Mouse (Mus musculus): ENCODE measurements at regions not wholly inside any gene's neighbourhood (a gene's known extent, or its start where the extent isn't known, plus 50 kb on each side); places are given as distances from the start of the nearest gene placed in this dataset.

DNA sequence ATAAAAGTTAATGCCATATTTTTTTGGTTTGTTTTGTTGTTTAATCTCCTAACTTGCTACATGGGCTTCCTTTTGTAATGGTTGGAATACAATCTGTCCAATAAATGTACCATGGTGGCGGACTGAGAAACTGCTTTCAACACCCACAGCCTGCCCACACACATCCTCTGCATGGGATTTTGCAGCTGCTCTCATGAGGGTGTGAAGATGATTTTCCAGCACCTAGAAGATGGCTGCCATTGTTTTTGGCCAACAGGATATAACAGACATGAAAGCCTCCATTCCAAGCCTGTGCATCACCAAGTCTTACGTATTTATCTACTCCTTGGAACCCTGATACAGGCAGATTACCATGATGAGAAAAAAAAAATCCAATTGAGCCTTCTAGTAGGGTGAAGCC, 310.4 kb downstream of the Cog6 start:
- in situ Hi-C loops (cut with MboI): no loop called here

- in situ Hi-C loops (cut with MboI): no loop called here
Measured at GRCm38 (mm10) chr3:52703751-52704150, 313.3 kb downstream of the Cog6 start.

DNA sequence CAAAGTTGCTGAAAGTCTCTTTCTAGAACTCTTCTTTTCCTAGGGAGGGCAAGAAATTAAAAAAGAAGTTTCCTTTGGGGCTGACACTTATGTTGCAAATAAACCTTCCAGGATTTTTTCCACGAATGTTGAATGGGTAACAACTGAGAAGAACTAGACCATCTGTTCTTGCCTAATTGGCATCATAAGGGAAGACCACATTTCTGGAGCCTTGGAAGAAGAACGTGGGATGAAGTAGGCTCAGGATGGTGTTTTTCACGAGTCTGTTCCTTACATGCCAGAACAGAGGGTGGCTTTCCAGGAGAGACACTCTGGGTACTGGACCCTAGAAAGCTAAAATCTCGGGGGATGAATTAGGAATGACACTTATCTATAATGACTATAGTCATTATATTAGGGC, 314.1 kb downstream of the Cog6 start:
- in situ Hi-C loops (cut with MboI): no loop called here

- in situ Hi-C loops (cut with MboI): no loop called here
Measured at GRCm38 (mm10) chr3:52701601-52702000, 315.4 kb downstream of the Cog6 start.

GRCm38 (mm10) chr3:52693813-52694212, 323.2 kb downstream of the Cog6 start:
- in situ Hi-C loops (cut with MboI): no loop called here

GRCm38 (mm10) chr3:52685434-52686181, 331.4 kb downstream of the Cog6 start:
- in situ Hi-C loops (cut with MboI): no loop called here

DNA sequence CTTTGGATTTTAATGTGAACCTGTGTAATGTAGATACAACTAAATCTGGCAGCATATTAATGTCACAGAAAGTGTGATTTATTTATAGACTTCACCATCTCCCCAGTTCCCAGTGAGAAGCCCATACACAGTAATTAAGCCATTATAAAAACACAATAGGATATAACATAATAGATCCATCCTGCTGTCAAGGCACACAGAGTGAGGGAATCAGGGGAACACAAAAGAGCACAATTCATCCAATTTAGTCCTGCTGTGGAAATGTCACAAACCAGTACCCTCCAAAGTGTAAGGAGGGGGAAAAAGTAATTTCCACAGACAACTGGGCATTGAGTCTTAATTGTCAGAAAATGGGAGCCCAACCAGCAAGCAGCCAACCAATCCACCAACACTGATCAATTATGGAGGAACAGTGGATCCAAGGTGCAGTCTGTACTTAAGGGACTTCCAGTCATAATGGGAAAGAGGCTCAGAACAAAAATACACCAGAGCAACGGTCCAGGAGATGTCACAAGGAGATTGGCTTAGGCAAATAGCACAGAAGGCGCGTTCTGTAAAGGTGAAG, 336.1 kb downstream of the Cog6 start:
- in situ Hi-C loops (cut with MboI): no loop called here

GRCm38 (mm10) chr3:52676886-52677670, 340.0 kb downstream of the Cog6 start:
- in situ Hi-C loops (cut with MboI): no loop called here

GRCm38 (mm10) chr3:52670628-52671028, 346.4 kb downstream of the Cog6 start:
- in situ Hi-C loops (cut with MboI): no loop called here

- in situ Hi-C loops (cut with MboI): no loop called here
Measured at GRCm38 (mm10) chr3:52663161-52663602, 353.9 kb downstream of the Cog6 start.

DNA sequence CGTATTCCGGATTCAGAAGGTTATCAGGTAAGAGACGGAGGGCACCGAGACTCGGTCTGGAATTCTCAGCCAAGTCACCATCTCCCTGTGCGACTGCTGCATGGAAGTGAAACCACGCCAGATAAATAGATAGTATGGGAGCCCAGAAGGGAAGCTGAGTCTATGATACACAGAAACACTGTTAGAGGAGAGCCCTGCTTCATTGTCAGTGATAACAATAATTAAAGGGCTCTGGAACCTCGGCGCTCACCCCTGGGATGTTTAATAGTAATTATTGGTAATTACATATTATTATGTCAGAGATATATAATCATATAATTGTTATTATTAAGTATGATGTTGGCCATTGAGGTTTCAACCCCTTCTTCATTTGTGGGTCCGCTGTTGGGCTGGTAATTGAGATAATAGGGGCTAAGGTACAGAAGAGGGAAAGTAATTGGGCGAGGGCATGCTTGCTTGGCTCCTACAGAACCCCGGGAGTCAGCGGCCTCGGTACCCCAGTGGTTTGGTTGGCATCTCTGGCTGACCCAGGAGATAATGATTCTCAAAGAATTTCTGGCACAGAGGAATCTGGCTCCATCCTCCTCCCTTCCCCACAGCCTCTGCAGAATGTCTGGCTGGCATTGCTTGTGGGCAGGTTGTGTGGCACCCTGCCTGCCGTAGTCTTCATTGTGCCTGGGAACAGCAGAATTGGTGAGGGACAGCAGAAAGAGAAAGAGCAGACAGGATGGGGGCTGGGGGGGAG, 354.7 kb downstream of the Cog6 start:
- in situ Hi-C loops (cut with MboI): no loop called here

- in situ Hi-C loops (cut with MboI): no loop called here
Measured at GRCm38 (mm10) chr3:52653006-52653405, 364.0 kb downstream of the Cog6 start.

DNA sequence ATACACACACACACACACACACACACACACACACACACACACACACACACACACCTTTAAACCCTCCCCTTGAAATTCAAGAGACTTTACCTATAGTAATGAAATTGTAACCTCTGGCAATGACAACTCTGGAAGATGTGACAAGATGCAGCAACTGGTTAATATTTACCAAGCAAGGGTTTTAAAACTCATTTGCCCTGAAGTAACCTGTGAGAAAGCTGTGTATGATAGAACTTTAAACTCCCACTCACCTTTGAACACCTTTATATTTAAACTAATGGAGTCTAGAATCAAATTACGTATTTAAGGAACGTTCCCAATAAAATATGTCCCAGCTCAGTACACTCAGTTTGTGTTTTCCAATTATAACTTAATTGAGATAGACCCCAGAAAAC, 364.6 kb downstream of the Cog6 start:
- in situ Hi-C loops (cut with MboI): no loop called here

- in situ Hi-C loops (cut with MboI): no loop called here
Measured at GRCm38 (mm10) chr3:52651862-52652475, 365.1 kb downstream of the Cog6 start.

DNA sequence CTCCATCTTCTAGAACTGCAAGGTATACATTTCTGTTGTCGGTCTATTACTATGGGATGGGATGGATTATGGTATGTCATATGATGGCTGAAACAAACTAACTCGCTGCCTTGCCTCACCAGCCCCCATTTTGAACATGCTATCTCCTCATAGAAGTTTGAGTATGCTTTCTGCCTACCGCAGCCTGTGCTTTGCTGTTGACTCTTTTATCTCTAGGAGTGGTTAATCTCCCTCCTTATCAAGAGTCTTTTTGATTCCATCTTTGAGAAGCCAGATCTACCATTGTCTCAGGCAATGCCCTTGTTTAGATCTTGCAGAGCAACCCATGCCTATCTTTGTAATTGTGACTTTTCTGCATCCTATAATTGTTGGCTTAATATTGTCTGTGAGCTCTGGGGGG, 367.0 kb downstream of the Cog6 start:
- in situ Hi-C loops (cut with MboI): no loop called here

- in situ Hi-C loops (cut with MboI): no loop called here
Measured at GRCm38 (mm10) chr3:52648836-52649500, 368.1 kb downstream of the Cog6 start.

DNA sequence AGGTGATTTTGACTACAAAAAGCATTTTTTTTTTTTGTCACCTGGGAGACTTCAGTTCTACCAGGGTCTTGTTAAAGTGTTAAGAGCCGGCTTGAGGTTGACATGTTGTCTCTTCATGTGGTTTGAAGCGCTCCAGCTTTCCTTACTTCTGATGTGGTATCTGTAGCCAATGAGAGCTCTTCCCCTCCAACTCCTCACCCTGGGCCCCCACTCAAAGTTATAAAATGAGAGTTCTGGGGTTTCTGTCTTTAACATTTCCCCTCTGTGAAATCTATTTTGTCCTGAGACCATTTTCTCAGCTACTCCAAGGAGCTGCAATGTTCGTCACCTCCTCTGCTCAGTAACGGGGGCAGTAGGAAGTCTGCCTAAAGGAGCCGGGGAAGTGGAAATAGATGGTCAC, 369.1 kb downstream of the Cog6 start:
- in situ Hi-C loops (cut with MboI): no loop called here

- in situ Hi-C loops (cut with MboI): no loop called here
Measured at GRCm38 (mm10) chr3:52647161-52647692, 369.8 kb downstream of the Cog6 start.

DNA sequence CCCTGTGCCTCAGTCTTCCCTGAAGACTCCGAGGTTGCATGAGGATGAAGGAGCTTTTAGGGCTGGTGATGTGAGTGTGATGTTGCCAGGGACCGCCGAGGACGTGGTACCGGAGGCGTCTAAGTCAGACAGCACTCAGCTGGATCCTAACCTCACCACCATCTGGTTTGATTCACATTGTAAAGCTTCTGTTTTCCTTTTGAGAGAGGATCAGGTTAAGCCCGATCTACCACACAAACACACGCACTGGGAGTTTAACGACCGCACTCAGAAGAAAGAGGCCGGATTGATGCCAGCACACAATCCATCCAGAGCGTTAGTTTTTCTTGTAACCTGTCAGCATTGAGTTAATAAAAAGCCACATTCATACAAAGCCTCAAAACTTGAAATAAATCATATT, 371.9 kb downstream of the Cog6 start:
- in situ Hi-C loops (cut with MboI): no loop called here

GRCm38 (mm10) chr3:52644178-52645128, 372.6 kb downstream of the Cog6 start:
- in situ Hi-C loops (cut with MboI): no loop called here
